Mouse (Mus musculus) stomach, embryonic 14.5 days (tissue): Measurements from ENCODE around the gene Pold2. TPM values are rescaled to one million over a fixed set of nuclear protein-coding genes. Genes with fewer than 3 reads are reported as not detected.
A peak's percentile ranks its signal among the peaks of the same experiment; 100 is the strongest.

Experiments used
- ATAC-seq: fragments of 200-750 bp; cut with Nextera tagmentation; 2 replicates; pipeline ENCODE4 v1.8.0; 2017; ENCODE audit warnings: low read depth, moderate TSS enrichment; ENCODE audit not compliant: insufficient number of reproducible peaks, insufficient read depth, low FRiP score
- H3K27ac ChIP-seq: fragments of 300-500 bp; sonication (generic); 2 replicates; pipeline ENCODE4 v1.5.1; 2014; ENCODE audit warnings: mild to moderate bottlenecking, low read length, moderate library complexity, mixed read lengths
- H3K27me3 ChIP-seq: fragments of 300-500 bp; sonication (generic); 2 replicates; pipeline ENCODE4 v1.6.1; 2014; ENCODE audit warnings: low read length, control low read depth, mixed read lengths; ENCODE audit not compliant: control insufficient read depth, insufficient read depth
- H3K36me3 ChIP-seq: fragments of 300-500 bp; sonication (generic); 2 replicates; pipeline ENCODE4 v1.6.1; 2014; ENCODE audit warnings: mild to moderate bottlenecking, control low read depth, low read length, moderate library complexity, mixed read lengths; ENCODE audit not compliant: control insufficient read depth, insufficient read depth
- H3K4me1 ChIP-seq: fragments of 300-500 bp; sonication (generic); 2 replicates; pipeline ENCODE4 v1.6.1; 2014; ENCODE audit warnings: low read length, control low read depth, mixed read lengths; ENCODE audit not compliant: control insufficient read depth, insufficient read depth
- H3K4me2 ChIP-seq: fragments of 300-500 bp; sonication (generic); replicated peaks from 2 replicates; pipeline ENCODE4 v1.6.1; 2014; ENCODE audit warnings: low read depth, low read length, control low read depth
- H3K4me3 ChIP-seq: fragments of 300-500 bp; sonication (generic); 2 replicates; pipeline ENCODE4 v1.5.1; 2014; ENCODE audit warnings: low read depth, low read length, control low read depth
- H3K9ac ChIP-seq: fragments of 300-500 bp; sonication (generic); replicated peaks from 2 replicates; pipeline ENCODE4 v1.6.1; 2014; ENCODE audit warnings: low read depth, mild to moderate bottlenecking, control low read depth, low read length, moderate library complexity, mixed read lengths
- H3K9me3 ChIP-seq: fragments of 300-500 bp; sonication (generic); 2 replicates; pipeline ENCODE4 v1.6.1; 2016; ENCODE audit warnings: low read depth, low read length, control low read depth; ENCODE audit not compliant: control insufficient read depth
- WGBS: fragments of 180-500 bp; shearing (Covaris S2); extraction: QIAGEN DNeasy Blood & Tissue Kit; methylation state at CpG from one replicate; pipeline ENCODE4 v1.1.7; 2014; 5-methylcytosine and 5-hydroxymethylcytosine counted together
- polyA plus RNA-seq: library from polyadenylated mRNA; unstranded; fragments of >200 nt; fragmentation: Nextera tagmentation; extraction: Ambion mirVana; gene quantifications from 2 replicates; pipeline ENCODE4 v1.2.1, GENCODE M21; 2014

Gene Pold2
- polyA plus RNA-seq, 1 experiment from 2014 or later = 112 TPM

GRCm38 (mm10) chr11:5904357-5904756 is 26.3 kb upstream of the Pold2 start:
- H3K9ac ChIP-seq = no peak overlapping the region
- H3K4me1 ChIP-seq = peaks cover 12% of the 10 kb centered on the region; the same call in 1 of the 2 replicates
- no peak overlapping the region for H3K27ac ChIP-seq
- ATAC-seq = no peak
- H3K4me2 ChIP-seq = no peak overlapping the region
- WGBS = 74% methylated on average over 19 of the region's 19 CpGs
- no peaks in the 10 kb centered on the region for H3K36me3 ChIP-seq
- no peaks in the 10 kb centered on the region for H3K27me3 ChIP-seq
- H3K9me3 ChIP-seq = no peaks in the 10 kb centered on the region
- no peak overlapping the region for H3K4me3 ChIP-seq

GRCm38 (mm10) chr11:5903844-5904243 is 25.8 kb upstream of the Pold2 start:
- WGBS = 82% methylated on average over 2 of the region's 2 CpGs
- ATAC-seq = no peak
- H3K9me3 ChIP-seq = no peaks in the 10 kb centered on the region
- no peak overlapping the region for H3K4me2 ChIP-seq
- H3K4me3 ChIP-seq = no peak overlapping the region
- peaks cover 12% of the 10 kb centered on the region; the same call in 1 of the 2 replicates for H3K4me1 ChIP-seq
- no peak overlapping the region for H3K27ac ChIP-seq
- H3K36me3 ChIP-seq = no peaks in the 10 kb centered on the region
- no peaks in the 10 kb centered on the region for H3K27me3 ChIP-seq
- no peak overlapping the region for H3K9ac ChIP-seq

DNA sequence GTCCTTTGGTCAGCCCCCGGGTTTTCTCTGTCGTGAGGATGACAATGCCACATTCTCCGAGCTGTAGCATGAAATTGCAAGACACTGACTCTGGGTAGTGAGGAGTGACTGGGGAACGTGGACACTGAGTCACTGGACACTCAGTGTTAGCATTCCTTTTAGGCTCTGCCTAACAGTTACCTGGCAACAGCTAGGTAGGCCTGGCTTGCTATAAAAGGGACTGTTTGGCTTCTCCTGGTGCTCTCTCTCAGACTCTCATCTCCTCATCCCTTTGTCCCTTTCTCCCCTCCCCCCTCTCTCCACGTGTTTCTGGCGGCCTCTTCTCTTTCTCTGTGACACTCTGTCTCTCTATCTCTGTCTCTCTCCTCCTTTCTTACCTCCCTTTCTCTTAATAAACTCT is 24.3 kb upstream of the Pold2 start:
- Histone ChIP-seq H3K27me3 (no peaks in the 10 kb centered on the region), H3K36me3 (no peaks in the 10 kb centered on the region), H3K4me1 (peaks cover 17% of the 10 kb centered on the region), H3K9ac (peak overlapping the region; percentile 37), H3K4me3 (peak overlapping the region; percentile 33), H3K27ac (no peak overlapping the region; the same call in 1 of the 2 replicates), H3K4me2 (peak overlapping the region; percentile 50), H3K9me3 (no peaks in the 10 kb centered on the region)
- ATAC-seq = peak; percentile 21; the same call in 1 of the 2 replicates
- WGBS = 13% methylated on average over 6 of the region's 6 CpGs

- Histone ChIP-seq H3K27ac (peak overlapping the region; percentile 10; the same call in 1 of the 2 replicates), H3K9ac (peak overlapping the region; percentile 37), H3K4me3 (peak overlapping the region; percentile 33), H3K4me2 (peak overlapping the region; percentile 50), H3K27me3 (no peaks in the 10 kb centered on the region), H3K36me3 (no peaks in the 10 kb centered on the region), H3K9me3 (no peaks in the 10 kb centered on the region), H3K4me1 (peaks cover 17% of the 10 kb centered on the region)
- WGBS = 1% methylated on average over 32 of the region's 32 CpGs
- peak; percentile 74; the same call in 1 of the 2 replicates for ATAC-seq
These were observed 23.9 kb upstream of the Pold2 start for GRCm38 (mm10) chr11:5901950-5902349.

GRCm38 (mm10) chr11:5901320-5901719 is 23.2 kb upstream of the Pold2 start:
- 16% methylated on average over 3 of the region's 3 CpGs for WGBS
- Histone ChIP-seq H3K27ac (peak overlapping the region; percentile 10; the same call in 1 of the 2 replicates), H3K36me3 (no peaks in the 10 kb centered on the region), H3K4me3 (peak overlapping the region; percentile 33; the same call in 1 of the 2 replicates), H3K4me1 (peaks cover 17% of the 10 kb centered on the region), H3K9ac (peak overlapping the region; percentile 37; the same call in 1 of the 2 replicates), H3K9me3 (no peaks in the 10 kb centered on the region), H3K4me2 (peak overlapping the region; percentile 50), H3K27me3 (no peaks in the 10 kb centered on the region)
- ATAC-seq = no peak

DNA sequence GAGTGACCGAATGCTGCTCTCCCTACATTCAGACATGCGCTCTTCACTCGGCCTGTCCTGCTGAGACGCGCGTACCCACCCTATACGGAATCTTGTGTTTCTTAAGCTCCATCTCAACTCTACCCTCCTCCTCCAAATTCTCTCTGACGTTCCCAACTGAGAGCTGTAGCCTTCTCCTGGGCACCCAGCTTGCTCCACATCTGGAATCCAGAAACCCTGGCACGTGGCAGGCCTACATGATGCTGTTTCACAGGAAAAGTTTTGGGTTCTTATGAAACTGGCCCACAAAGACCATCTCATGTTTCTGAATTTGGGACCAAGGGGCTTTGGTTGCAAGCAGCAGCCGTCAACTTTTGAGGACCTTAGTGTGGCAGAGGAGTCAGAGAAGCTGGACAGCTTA is 21.2 kb upstream of the Pold2 start:
- Histone ChIP-seq H3K4me2 (no peak overlapping the region), H3K9me3 (no peaks in the 10 kb centered on the region), H3K4me3 (no peak overlapping the region), H3K36me3 (no peaks in the 10 kb centered on the region), H3K4me1 (peaks cover 17% of the 10 kb centered on the region), H3K27me3 (no peaks in the 10 kb centered on the region), H3K9ac (no peak overlapping the region), H3K27ac (no peak overlapping the region)
- ATAC-seq = no peak
- WGBS = 95% methylated on average over 10 of the region's 10 CpGs

DNA sequence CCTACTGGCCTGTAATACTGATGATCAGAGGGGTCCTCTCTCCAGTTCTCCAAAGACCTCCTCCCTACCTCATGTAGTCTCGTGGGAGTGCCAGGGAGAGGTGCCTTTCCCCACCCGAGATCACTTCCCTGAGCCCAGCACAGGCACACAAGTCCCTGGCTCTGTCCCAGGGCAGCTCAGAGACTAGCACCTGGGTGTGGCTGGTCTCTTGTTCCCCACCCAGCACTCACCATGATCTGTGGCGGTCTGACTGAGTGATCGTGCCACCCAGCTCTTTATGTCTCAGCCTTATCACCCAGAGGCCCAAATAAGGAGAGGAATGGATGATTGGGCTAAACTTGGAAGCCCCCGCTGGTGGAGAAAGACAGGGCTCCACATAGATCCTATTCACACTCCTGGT is 20.4 kb upstream of the Pold2 start, which contains the start of gene Myl7:
Gene Myl7 (minus strand): TSS at position 252 of the 400 bp plus-strand sequence.
- WGBS = 54% methylated on average over 5 of the region's 5 CpGs
- Histone ChIP-seq H3K27ac (no peak within 1 kb of the TSS), H3K4me3 (no peak within 1 kb of the TSS), H3K36me3 (no peaks in the 10 kb centered on the region), H3K4me2 (no peak within 1 kb of the TSS; the same call in 1 of the 2 replicates), H3K9ac (no peak within 1 kb of the TSS), H3K27me3 (no peaks in the 10 kb centered on the region), H3K4me1 (peaks cover 17% of the 10 kb centered on the region), H3K9me3 (no peaks in the 10 kb centered on the region)
- ATAC-seq = no peak

DNA sequence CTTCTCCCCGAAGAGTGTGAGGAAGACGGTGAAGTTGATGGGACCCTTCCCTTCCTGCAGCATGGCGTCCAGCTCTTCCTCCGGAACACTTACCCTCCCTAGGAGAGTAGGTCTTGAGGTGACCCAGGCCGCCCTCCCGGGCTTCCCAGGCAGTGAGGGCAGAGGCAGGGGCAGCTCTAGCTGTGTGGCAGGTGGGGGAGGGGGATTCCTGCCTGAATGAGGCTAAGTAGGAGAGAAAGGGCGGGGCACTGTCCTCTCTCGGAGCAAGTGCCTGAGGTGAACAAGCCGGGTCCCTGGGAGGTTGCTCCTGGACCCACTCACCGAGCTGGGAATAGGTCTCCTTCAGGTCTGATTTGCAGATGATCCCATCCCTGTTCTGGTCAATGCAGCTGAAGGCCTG is 19.7 kb upstream of the Pold2 start:
- H3K36me3 ChIP-seq = no peaks in the 10 kb centered on the region
- H3K4me1 ChIP-seq = peaks cover 19% of the 10 kb centered on the region
- no peak; the same call in 1 of the 2 replicates for ATAC-seq
- no peak overlapping the region for H3K9ac ChIP-seq
- H3K9me3 ChIP-seq = no peaks in the 10 kb centered on the region
- no peaks in the 10 kb centered on the region for H3K27me3 ChIP-seq
- no peak overlapping the region for H3K4me3 ChIP-seq
- WGBS = 23% methylated on average over 10 of the region's 10 CpGs
- no peak overlapping the region; the same call in 1 of the 2 replicates for H3K4me2 ChIP-seq
- no peak overlapping the region for H3K27ac ChIP-seq

GRCm38 (mm10) chr11:5897230-5897629 is 19.1 kb upstream of the Pold2 start:
- Histone ChIP-seq H3K9ac (no peak overlapping the region), H3K27ac (no peak overlapping the region)
- ATAC-seq = no peak

More at GRCm38 (mm10) chr11:5897230-5897629, 19.1 kb upstream of the Pold2 start:
- H3K27me3 ChIP-seq = no peaks in the 10 kb centered on the region
- no peak overlapping the region; the same call in 1 of the 2 replicates for H3K4me2 ChIP-seq
- peaks cover 21% of the 10 kb centered on the region for H3K4me1 ChIP-seq
- WGBS = 18% methylated on average over 16 of the region's 16 CpGs
- H3K36me3 ChIP-seq = no peaks in the 10 kb centered on the region
- no peaks in the 10 kb centered on the region for H3K9me3 ChIP-seq
- no peak overlapping the region for H3K4me3 ChIP-seq
